Mouse (Mus musculus): Measurements from ENCODE around the gene Tle4.
"Not testable (repeated sequence)": the region's sequence is repeated elsewhere in the genome, so short reads cannot be mapped to it uniquely, and the experiment has no call there.

The Tle4 gene

GRCm38 (mm10) chr19:14597917-14598689 is at the start of gene Tle4:
Tle4 (minus strand) TSS chr19:14598051.
- DNase-seq (ENCODE audit: inconsistent age in 2 of 2, low spot score in 1 of 2) = peak; percentile 100

DNA sequence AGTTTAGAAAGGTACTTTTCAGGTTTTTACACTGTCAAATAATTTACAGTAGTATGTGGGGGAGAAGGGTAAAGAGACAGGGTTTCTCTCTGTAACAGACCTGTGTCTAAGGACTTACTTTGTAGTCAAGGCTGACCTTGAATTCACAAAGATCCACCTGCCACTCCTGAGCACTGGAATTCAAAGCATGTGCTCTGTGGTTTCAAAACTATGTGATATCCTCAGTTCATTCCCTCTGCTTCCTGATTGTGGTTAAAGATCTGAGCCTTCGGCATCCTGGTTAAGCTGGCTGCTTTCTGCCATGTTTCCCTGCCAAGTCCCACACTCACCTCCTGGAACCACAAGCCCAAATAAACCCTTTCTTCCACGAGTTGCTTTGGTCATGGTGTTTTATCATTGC is 47.8 kb upstream of the Tle4 start:
- DNase-seq (ENCODE audit: inconsistent age in 2 of 2, low spot score in 1 of 2) = no peak

DNA sequence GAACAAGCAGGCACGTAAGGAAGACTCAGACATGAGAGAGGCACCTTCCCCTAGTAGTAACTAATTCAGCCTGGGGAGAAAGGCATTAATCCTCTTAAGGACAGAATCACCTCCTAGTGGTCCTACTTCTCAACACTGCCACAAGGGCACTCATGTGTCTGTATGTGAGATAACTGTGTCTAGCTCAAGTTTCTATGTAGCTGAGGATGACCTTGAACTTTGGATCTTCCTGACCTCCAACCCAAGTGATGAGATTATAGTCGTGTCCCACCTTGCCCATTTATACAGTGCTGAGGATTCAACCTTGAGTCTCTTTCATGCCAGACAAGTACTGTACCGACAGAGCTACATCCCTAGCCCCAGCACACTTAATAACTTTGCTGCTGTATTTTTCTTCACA is 46.9 kb upstream of the Tle4 start:
- DNase-seq (ENCODE audit: inconsistent age in 2 of 2, low spot score in 1 of 2) = no peak

- not testable (repeated sequence) for DNase-seq (ENCODE audit: inconsistent age in 2 of 2, low spot score in 1 of 2)
Observed at GRCm38 (mm10) chr19:14643091-14643490, 45.2 kb upstream of the Tle4 start.

DNA sequence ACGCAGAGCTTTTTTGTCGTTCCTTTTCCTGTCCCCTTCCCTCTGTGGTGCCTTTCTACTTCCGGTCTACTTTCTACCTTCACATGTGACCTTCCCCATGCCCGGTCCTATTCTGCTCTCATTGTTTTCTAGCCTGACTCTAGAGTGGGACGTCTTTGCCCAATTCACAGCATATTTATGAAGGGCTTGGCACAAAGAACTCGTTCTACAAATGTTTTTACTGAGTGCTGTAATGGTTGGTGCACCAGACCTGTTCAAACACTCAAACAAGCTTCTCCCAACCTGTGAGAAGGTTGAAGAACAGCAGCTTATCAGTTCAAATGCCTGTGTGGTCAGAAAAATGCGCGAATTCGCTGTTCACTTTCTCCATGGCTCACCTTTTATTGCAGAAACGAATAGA is 44.8 kb upstream of the Tle4 start:
- DNase-seq (ENCODE audit: inconsistent age in 2 of 2, low spot score in 1 of 2) = no peak

GRCm38 (mm10) chr19:14635213-14635928 is 37.5 kb upstream of the Tle4 start:
- peak in 1 of 2 experiments; percentile 21 for DNase-seq (ENCODE audit: inconsistent age in 2 of 2, low spot score in 1 of 2)

DNA sequence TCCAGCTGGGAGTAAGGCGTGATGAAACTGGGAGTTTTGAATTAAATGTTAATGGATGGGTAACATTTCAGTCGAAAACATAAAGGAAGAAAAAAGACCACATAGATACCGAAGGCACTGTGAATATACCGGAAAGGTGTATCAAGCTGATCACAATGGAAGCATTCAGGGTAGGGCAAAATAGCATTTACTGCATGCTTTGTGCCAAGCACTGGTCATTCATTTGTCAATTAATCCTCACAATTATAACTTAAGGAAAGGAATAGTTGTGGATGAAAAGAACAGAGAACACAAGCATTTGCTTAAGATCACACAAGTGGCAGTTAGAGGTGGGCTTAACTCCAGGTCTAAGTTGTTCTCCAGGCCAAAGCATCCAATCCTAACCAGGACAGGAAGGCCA is 25.5 kb upstream of the Tle4 start:
- DNase-seq (ENCODE audit: inconsistent age in 2 of 2, low spot score in 1 of 2) = no peak

- peak in 1 of 2 experiments; percentile 32 for DNase-seq (ENCODE audit: inconsistent age in 2 of 2, low spot score in 1 of 2)
Observed at GRCm38 (mm10) chr19:14620534-14620933, 22.7 kb upstream of the Tle4 start.

GRCm38 (mm10) chr19:14619814-14620213 is 22.0 kb upstream of the Tle4 start:
- peak in 1 of 2 experiments; percentile 38 for DNase-seq (ENCODE audit: inconsistent age in 2 of 2, low spot score in 1 of 2)

- no peak for DNase-seq (ENCODE audit: inconsistent age in 2 of 2, low spot score in 1 of 2)
Observed at GRCm38 (mm10) chr19:14614816-14615215, 17.0 kb upstream of the Tle4 start.

DNA sequence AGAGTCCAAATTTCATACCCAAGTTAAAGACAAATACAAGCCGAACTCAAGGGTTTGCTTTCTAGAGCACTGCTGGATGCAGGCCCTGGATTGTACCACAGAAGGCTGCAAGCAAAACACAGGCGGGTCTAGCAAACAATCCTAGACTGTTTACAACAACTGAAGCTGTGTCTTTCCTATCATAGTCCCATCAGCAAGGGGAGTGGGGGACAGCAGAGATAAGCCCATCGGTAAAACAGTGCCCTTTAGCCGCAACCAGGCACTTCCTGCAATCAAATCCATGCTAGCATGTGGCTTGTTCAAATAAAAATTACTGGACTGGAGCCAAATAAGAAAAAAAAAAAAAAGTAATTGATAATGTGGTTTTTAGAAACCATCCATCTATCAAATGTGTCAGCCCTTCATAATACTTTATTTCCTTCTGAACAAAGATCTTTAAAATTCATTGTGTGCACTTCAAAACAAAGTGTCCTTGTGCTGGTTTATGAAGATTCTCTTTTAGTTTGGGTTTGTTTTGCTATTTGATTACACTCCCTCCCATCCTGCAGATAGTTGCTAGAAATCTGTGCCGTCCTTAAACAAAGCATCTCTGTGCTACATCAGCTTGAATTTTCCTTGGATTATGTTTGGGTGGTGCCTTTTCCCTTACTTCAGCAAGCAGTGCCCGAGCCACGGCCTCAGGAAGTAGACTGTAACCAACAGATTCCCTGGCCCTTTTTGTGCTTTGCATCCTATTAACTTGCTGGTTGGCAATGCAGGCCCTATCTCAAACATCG is 12.9 kb upstream of the Tle4 start:
- DNase-seq (ENCODE audit: inconsistent age in 2 of 2, low spot score in 1 of 2) = no peak

- DNase-seq (ENCODE audit: inconsistent age in 2 of 2, low spot score in 1 of 2) = no peak
Observed at GRCm38 (mm10) chr19:14600841-14601240, 3.0 kb upstream of the Tle4 start.

DNA sequence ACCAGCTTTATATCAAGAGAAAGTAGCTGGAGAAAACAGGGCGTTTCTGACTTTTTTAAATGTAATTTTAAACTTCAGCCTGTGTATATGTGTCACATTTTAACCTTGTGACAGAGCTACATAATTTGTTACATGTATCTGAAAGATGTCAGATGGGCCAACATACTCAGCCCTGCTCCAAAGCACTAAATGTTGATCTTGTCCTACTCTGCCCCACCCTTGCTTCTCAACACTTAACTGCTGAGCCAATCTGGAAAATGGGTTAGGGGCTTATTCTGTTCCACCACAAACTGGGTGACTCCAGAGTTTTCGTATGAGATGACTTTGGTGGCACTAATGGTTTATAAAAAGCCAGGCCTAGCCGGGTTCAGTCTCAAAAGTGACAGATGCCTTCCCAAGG is 2.5 kb upstream of the Tle4 start:
- DNase-seq (ENCODE audit: inconsistent age in 2 of 2, low spot score in 1 of 2) = no peak

DNA sequence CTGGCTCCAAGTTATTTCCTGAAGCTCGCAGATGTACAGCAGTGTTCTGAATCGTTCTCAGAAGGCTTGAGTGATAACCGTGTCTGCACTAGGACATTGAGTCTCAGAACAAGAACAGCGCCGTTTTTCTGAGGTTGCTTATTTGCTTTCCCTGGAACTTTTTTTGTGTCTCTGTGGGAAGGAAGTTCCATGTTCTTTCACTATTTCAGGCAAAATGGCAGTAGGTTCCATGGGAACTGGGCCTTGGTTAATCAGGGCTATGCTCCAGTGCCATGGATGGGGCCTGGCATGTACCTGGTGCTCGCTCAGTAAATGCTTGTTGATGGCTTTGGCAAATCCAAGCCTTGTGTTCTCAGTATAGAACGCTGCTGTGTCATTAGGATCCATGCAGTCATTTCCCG is 2.0 kb upstream of the Tle4 start:
- peak in 1 of 2 experiments; percentile 39 for DNase-seq (ENCODE audit: inconsistent age in 2 of 2, low spot score in 1 of 2)

- DNase-seq (ENCODE audit: inconsistent age in 2 of 2, low spot score in 1 of 2) = no peak
Observed at GRCm38 (mm10) chr19:14598690-14599288, 938 bp upstream of the Tle4 start.

DNA sequence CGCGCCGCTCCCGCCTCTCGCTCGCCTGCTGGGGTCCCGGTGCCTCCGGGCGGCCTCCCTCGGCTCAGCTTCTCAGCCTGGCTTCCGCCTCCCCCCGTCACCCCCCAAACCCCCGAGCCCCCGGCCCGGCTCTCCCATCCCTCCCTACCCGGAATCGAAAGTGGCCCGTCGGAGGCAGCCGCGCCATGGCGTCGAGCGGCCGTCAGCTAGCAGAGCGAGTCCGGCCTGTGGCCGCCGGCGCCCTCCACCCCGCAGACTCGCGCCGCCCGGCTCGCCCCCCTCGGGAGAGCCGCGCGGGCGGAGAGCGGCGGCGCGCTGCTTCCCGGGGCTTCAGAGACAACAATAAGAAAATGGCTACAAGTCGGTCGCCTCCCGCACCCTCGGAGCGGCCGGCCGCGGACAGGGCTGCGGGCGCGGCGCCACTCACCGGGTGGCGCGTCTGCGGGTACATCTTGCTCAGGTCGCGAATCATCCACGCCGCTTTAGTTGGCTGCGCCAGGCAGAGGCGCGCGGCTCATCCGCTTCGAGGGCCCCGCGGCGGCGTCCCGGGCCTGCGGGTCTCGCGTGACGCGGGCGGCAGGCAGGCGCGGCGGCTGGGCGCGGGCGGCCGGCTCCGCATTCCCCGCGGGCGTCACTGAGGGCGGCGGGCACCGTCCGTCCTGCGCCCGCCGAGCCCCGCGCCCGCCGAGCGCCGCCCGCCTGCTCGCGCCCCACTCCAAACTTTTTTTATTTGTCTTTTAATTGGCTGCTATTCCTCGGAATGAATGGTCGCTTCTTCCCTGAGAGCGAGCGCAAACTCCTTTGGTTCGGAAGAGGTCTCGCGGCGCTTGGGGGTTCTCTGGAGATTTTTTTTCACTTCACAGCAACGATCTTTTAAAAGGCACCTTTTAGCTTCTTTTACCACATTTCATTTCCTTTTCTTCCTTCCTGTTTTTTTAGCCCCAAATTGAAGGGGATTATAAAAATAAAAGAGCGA is 622 bp downstream of the Tle4 start:
- peak; percentile 66 to 86 for DNase-seq (ENCODE audit: inconsistent age in 2 of 2, low spot score in 1 of 2)

- DNase-seq (ENCODE audit: inconsistent age in 2 of 2, low spot score in 1 of 2) = peak in 1 of 2 experiments; percentile 53
Observed at GRCm38 (mm10) chr19:14596358-14596940, 1.4 kb downstream of the Tle4 start.

GRCm38 (mm10) chr19:14595390-14595997 is 2.4 kb downstream of the Tle4 start:
- peak in 1 of 2 experiments; percentile 55 for DNase-seq (ENCODE audit: inconsistent age in 2 of 2, low spot score in 1 of 2)

DNA sequence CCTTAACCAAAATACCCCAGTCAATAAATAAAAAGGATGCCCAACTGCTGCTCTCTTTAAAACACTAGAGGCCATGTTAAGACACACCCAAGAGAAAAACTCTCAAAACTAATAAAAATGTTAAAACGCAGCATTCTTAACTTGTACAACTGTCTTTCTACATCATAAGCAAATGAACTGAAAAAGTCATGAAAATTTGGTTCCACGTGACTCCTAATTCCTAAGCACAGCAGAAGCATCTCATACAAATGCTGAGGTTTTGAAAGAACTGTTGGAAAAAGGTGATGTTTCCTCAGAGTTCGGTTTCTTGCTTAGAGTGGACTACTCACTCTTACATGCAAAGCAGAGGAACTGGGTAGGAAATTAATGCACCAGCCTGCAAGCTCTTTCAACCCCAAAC is 3.3 kb downstream of the Tle4 start:
- no peak for DNase-seq (ENCODE audit: inconsistent age in 2 of 2, low spot score in 1 of 2)

All from adrenal gland, adult (tissue).